Mouse (Mus musculus): ENCODE measurements around the gene Pllp.

Pllp gene

DNA sequence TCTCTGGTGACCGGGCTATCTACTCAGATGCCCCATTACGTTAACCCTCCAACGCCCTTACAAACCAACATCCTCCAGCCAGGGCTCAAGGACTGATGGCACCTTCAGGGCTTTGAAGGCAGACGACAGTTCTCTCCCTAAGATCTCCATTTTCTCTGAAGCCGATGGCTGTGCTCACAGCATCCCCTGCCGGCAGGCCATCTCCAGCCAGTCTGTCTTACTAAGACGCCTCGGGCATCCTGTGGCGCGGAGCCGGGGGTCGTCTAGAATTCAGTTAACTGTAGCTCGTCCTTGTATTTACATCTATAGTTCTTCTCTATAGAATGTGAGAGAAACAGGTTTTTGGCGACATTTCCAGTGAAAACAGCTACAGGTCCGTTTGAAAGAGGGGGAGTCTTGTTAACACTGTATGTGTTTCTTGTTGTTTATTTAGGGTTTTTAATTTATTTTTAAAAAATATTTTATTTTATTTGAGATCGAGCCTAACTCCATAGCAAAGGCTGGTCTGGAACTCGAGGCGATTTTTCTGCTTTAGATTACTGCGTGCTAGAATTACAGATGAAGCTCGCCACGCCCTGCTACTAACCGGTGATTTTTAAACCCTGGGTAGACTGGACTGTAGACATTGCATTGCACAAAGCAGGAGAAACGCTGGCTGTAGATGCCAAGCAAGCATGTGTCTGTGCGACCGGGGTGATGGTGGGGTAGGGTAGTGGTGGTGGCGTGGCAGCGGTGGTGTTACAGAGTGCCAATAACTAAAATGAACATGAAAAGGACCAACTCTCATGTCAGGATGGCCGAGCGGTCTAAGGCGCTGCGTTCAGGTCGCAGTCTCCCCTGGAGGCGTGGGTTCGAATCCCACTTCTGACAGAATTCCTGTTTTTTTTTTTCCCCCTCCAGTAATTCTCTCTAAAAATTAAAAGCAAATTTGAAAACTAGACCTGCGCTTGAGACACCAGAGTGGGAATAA lies 7.1 kb upstream of the Pllp start:
- peak; percentile 82 to 85 for DNase-seq (ENCODE audit: low spot score in 2 of 2)

DNA sequence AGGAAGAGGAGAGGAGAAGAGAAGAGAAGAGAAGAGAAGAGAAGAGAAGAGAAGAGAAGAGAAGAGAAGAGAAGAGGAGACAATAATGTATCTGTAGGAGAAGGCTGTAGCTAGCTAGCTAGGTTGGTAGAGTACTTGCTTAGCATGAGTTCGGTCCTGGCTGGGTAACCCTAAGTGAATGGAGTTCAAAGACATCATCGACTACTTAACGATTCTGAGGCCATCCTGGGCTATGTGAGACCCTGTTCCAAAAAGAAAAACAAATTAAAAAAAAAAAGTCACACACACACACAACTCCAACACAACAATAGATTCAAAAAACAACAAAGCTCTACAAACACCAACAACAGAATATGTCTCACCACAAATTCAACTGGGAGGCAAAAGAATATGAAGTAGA lies 6.1 kb upstream of the Pllp start:
- DNase-seq (ENCODE audit: low spot score in 2 of 2) = no peak

DNA sequence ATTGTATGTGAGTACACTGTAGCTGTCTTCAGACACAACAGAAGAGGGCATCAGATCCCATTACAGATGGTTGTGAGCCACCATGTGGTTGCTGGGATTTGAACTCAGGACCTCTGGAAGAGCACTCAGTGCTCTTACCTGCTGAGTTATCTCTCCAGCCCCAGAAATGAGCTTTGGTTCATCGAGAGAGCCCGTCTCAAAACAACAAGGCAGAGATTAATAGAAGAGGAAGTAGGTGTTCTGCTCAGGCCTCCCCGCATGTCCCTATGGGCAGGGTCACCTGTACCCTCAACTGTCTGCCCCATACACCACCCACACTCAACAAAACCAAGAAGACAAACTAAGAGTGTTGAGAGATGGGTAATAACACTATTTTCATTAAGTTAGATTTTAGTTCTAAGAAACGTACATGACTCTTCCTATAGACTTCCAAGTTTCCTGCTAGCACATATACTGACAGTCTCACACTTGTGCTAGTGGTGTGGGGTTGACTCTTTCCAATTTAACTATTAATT lies 4.4 kb upstream of the Pllp start:
- no peak for DNase-seq (ENCODE audit: low spot score in 2 of 2)

DNA sequence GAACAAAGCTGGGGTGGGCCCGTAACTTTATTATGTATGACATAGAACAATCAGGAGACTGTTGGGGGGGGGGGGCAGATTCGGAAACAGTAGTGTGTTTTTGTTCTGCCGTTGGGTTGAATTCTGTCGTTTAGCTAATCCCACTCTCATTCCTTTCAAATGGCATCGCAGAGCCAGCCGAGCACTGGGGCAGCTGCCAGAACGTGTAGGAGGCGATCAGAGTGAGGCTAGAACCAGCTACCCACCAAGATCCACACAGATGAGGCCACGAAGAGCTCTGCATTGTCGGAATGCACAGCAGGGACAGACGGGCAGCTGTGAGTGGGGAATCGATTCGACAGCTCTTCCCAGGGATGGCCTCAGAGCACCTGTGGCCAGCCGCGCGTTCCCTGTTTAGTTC lies 3.3 kb upstream of the Pllp start:
- peak; percentile 44 to 54 for DNase-seq (ENCODE audit: low spot score in 2 of 2)

DNA sequence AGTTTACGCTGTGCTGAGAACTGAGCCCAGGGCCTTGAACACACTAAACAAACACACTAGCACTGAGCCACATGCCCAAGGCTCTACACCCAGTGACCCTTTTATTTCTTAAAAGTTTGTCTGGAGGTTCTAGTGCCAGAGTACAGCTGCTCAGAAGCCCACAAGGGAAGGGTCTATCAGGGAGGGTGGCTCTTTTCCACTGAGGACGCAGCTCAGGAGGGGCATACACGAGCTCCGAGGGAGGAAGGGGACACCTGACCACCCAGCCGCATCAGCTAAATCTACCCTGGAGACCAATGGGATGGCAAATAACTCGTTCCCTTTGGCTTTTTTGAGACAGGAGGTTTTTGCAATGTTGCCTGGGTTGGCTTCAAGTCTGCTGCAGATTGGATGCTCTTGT lies 1.9 kb upstream of the Pllp start:
- DNase-seq (ENCODE audit: low spot score in 2 of 2) = no peak

DNA sequence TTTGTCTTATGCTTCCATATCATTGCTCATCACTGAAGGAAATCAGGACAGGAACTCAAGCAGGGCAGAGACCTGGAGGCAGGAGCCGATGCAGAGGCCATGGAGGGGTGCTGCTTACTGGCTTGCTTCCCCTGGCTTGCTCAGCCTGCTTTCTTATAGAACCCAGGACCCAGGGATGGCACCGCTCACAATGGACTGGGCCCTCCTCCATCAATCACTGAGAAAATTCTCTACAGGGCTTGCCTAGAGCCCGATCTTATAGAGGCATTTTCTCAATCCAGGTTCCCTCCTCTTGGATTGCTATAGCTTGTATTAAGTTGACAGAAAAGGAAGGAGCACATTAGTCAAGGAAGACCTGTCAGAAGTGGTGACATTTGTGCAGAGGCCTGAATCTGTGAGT lies 488 bp upstream of the Pllp start:
- DNase-seq (ENCODE audit: low spot score in 2 of 2) = no peak

DNA sequence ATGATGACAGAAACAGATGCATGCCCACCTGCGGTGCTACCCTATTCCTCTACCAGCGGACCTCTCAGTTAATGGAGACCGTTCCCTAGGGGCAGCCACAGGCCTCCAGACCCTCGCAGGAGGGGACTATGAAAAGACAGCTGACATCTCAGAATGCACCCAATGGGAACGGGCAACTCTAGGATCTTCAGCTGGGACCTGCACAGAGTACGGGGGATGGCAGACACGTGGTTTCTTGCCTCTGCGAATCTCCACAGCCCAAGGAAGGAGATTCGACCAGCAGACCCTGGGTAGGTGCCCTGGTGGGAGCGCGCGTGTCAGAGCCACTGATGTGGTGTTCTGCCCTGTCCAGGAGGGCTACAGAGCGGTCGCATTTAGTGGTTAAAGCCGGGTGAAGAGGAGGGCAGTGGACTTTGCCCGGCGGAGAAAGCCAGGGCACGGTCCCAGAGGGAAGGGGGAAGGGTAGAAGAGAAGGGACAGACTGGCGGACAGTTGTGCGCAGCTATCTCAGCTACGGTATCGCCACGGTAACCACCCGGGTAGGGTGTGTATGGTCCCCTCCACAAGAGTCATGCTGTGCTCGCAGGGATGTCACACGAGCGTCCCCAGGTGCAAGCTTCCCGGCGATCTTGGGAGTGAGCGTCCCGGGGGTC lies 611 bp downstream of the Pllp start:
- no peak for DNase-seq (ENCODE audit: low spot score in 2 of 2)

DNA sequence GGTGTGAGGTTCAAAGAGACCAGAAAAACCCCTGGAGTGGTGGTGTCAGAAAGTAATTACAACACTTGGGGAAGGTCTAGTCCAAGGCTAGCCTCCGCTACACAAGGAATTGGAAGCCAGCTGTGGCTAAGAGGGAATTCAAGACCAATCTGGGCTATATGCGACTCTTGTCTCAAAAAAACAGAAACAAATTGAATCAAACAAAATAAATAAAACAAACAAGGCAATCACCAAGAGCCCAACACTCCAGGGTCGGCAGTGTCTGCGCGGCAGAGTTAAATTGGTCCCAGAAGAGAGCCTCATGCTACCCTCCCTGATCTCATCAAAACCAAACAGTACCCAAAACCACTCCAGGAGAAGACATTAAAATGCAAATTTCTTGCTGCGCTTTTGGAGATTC lies 1.4 kb downstream of the Pllp start:
- DNase-seq (ENCODE audit: low spot score in 2 of 2) = no peak

DNA sequence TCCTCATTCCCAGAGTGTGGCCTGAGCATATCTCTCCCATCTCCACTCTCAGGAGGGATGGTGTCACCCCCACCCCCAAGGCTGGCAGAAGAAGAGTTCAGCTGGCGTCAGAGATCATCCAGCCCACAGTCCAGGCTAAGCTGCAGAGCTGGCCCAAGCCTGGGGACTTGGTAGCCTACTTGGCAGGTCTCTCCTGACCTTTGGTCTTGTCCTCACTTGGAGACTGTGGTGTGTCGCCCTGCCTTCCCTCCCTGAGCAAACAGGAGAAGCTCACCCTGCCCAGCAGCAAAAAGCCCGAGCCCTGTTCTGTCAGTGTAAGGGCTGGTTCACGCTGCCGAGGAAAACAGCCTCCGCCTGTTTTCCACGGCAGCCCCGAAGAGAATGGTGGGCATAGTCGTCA lies 10.1 kb downstream of the Pllp start:
- DNase-seq (ENCODE audit: low spot score in 2 of 2) = no peak

DNA sequence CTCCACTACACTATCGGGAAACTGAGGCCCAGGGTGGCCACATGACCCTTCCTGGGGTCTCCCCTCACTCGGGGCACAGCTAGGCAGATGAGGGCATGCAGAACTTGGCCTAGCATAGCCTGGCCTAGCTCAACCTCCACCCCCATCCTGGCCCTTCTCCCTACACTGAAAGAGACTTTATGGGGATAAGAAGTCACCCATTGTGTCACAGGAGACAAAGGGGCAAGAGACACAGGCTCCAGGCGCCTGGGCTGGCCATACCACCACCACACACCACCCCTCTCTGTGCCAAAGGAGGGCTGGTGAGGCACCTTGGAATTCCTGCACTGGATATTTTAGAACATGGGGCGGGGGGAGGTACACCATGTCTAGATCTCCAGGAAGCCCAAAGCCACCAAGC lies 11.8 kb downstream of the Pllp start:
- no peak for DNase-seq (ENCODE audit: low spot score in 2 of 2)

DNA sequence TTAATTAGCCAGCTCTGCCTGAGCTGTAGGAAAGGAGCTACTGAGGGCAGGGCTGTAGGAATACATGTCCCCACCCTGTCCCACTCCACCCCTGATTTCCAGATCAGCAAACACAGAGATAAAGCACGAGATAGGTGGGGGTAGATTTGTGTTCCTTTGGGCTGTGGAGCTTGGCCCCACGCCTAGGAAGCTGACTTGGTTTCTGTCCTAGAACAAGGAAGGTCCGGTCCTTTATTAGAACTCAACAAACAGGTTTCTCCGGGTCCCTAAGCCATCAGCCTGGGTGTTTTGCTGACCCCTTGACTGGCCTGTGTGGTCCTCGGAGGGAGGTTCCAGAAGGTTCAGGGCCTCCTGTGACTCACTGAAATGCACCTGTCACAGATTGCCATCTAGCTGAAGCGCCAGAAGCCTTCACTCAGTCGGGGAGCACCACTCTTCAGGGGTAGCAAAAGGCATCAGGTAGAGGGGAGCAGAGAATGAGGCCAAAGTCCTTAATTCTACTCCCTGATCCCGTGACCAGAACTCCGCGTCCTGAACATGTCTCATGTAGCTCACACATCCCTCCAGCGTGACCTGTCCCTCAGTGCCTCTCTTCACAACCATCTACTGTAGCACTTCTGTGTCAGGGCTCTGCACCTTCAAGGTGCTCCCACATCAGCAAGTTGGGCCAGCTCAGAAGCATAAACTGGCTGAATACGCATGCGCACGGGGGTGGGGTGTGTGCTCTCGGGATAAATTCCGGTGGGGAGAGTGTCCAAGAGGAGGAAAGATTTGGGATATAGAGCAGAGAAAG lies 13.2 kb downstream of the Pllp start:
- DNase-seq (ENCODE audit: low spot score in 2 of 2) = no peak

DNA sequence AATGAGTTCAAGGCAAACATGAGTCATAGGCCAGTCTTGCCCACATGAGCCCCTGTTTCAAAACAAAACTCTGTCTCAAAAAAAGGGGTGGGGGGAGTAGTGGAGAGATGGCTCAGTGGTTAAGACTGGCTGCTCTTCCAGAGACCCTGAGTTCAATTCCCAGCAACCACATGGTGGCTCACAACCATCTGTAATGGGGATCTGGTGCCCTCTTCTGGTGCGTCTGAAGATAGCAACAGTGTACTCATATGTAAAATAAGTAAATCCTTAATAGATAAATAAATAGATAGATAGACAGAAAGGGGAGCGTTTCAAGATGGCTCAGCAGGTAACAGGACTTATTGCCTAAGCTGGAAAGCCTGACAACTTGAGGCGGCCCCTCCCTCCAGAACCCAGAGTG lies 15.7 kb downstream of the Pllp start:
- no peak for DNase-seq (ENCODE audit: low spot score in 2 of 2)

DNA sequence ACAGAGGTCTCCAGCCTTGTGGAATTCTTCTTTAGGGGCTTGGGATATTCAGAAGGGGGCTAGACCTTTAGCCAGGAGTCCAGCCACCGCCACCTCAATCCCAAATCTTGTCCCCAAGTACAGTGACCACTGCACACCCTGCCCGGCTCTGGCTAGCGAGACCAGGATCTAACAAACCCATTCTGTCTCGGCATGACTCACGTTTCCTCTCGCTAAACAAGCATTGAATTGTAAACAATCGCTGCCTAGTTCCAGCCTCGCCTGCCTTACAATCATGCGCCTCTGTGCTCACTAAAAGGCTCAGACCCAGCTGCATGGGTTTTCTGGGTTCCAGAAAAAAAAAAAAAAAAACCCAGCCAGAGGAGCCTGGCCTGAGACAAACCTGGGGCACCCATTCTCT lies 17.5 kb downstream of the Pllp start:
- peak in 1 of 2 experiments; percentile 38 for DNase-seq (ENCODE audit: low spot score in 2 of 2)

DNA sequence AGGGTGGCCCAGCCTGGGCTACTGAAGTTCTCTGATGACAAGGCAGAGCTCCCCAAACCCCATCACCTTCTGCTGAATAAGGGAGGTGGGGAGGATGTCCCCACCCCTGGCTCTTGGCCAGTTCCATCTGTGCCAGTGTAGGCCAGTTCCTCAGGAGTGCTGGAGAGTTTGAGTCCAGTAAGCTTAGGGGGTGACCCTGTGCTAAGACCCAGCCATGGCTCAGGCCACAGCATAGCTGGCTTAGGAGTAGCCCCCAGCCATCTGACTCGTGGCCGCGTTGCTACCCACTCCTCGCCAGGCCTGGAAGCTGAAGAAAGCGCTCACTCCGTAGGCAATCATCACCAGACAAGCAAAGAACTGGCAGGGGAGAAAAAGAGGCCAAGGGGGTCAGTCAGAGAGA lies 20.2 kb downstream of the Pllp start:
- no peak for DNase-seq (ENCODE audit: low spot score in 2 of 2)

DNA sequence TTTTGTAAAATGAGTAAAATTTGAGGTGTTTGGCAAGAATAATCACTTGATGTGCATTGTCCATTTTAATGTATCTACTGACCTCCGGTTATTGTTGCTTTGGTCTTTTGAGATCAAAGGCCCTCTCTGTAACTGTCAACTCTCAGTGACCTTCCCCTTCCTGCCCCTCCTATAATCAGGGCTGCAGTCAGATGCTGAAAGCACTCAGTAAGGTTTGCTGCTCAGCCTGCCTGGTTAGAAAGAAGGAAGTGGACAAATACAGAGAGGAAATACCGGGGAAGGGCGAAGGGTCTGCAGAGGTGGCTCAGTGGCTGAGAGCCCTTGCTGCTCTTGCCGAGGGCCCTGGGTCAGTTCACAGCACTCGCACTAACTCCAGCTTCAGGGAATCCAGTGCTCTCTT lies 21.7 kb downstream of the Pllp start:
- no peak for DNase-seq (ENCODE audit: low spot score in 2 of 2)

DNA sequence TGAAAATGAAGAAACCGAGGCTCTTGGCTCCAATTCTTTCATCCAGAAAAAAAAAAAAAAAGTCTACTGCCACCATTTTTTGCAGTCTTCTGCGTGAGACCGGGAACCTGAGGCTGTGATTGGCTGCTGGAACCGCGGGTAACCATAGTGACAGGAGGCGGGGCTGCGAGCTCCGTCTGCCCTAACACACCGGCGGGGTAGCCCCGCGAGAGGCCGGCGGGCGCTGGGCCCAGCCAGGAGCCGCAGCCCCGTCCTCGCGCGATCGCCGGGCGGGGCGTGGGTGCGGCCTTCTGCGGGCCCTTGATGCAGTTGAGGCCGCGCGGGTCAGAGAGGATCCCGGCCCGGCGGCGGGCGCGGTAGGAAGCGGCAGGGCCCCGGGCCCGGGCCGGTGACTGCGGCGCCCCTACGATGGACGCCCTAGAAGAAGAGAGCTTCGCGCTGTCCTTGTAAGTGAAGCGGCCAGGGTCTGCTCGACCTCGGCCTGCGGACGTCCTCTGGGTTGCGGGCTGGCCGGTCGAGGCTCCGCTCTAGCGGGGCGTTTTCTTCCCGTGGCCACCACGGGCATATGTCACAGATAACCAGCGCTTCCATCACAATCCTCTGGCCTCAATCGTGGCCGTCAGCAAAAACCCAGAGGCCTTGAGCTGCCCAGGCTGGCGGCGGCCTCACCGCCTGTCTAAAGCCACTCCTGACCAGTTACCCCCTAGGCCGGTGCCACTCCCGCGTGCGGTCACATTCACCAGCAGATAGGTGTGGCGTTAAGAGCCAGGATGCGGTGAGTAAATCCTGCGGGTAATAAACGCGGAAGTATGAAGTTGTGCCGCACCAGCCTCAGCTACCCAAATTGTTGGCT lies 29.4 kb downstream of the Pllp start, which contains the start of gene Arl2bp:
TSS of gene Arl2bp (plus strand) at position 145 of the 853 bp plus-strand sequence.
- peak; percentile 91 to 94 for DNase-seq (ENCODE audit: low spot score in 2 of 2)

DNA sequence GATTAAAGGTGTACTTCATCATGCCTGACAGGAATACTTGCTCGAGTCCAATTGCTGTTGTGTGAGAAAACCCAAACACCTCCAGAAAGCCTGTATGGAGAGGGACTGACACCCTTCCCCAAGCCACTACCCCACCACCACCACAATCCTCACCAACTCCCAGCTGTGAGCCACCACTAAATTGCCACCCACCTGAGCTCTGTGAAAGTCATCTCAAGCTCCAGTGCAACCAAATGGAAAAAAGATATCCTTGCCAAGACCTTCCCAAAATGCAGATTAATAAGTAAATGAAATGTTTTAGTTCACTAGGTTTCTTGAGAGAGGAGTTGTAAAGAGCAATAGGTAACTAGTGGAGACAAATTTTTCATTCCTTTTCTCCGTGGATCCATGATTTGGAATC lies 31.4 kb downstream of the Pllp start:
- no peak for DNase-seq (ENCODE audit: low spot score in 2 of 2)

DNA sequence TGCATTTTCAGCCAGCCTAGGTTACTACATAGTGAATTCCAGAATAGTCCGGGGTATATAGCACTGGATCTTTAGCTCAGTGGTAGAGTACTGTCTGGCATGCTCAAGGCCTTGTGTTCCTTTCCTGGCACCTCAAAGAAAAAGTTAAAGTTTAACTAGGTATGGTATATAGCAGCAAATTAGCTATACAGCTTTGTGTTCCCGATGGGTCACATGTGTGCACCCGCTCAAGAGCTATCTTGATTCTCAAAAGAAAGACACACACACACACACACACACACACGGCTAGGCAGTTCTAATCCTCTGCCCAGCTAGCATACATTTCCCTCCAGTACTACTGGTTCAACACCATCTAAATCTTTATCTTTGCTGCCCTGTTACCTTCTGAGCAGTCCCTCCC lies 35.7 kb downstream of the Pllp start:
- no peak for DNase-seq (ENCODE audit: low spot score in 2 of 2)

DNA sequence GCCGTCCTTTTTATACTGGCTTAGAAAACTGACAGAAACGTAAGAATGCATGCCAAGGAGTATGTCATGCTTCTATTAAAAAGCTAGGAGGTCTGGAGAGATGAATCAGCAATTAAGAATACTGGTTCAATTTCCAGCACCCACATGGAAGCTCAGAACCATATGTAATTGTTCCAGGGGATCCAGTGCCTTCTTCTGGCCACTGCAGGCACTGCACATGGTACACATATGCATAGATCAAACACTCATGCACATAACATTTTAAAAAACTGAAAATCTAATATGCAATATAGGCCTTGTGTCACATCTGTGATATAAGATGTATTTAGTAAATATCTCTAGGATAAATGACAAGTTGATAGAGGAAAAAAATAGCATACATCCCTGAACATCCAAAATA lies 38.0 kb downstream of the Pllp start:
- DNase-seq (ENCODE audit: low spot score in 2 of 2) = no peak

DNA sequence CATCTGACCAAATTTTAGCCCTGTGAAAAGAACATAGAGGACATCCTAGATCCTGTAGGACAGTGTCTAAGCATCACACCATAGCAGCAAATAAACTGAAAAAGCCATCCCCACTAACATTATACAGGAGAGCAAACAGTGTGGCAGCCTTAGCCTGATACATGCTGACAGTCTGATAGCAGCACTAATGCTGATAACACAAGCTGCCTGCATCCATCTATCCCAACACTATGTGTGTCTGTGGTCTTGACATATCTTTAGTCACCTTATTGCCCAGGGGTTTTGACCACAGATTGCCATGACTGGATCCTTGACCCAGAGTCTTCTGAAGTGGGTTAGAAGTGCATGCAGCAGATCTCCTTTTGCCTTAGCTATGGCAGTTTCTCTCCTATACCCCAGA lies 41.1 kb downstream of the Pllp start:
- DNase-seq (ENCODE audit: low spot score in 2 of 2) = no peak

DNA sequence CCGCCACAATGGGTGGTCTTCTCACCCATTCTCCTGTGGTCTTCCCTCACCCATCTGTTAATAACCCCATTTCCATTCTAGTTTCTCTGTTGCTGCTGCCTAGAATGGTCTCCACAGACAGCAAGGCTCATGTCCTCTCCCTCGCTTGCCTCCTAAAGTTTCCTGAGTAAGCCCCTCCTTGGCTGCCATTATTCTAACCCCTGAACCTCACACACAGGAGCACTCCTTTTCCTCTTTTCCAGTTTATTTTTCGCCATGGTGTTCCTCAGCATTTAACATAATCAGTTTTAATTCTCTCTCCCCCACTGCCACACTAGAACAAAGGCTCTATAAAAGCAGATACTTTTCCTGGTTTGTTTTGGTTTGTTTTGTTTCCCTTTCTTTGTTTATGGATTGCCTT lies 43.1 kb downstream of the Pllp start:
- no peak for DNase-seq (ENCODE audit: low spot score in 2 of 2)
